Mouse (Mus musculus): ENCODE measurements around the gene Calml4.
A peak's percentile ranks its signal among the peaks of the same experiment; 100 is the strongest.
"Not testable (repeated sequence)": the region's sequence is repeated elsewhere in the genome, so short reads cannot be mapped to it uniquely, and the experiment has no call there.

The Calml4 gene

GRCm38 (mm10) chr9:62857719-62858261, at the start of gene Calml4:
Gene Calml4, plus strand, starts transcription at chr9:62858080.
- DNase-seq (ENCODE audit: low read depth, low spot score), result no peak

DNA sequence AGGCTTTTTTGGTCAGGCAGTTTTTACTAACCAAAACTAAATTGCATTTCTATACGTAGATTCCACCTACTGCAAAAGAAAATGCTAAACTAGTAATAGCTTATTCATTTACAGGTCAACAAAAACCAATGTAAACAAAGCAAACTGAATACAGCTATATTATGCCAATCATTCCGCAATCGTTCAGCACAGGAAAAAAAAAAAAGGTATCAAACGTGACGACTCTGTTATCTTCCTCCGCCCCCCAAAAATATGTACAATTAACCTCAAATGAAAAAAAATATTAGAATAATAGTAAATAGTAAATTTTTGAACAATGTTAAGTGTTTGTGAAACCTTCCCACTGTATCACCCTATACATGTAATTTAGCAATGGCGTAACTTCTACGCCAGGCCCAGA, 47.8 kb upstream of the Calml4 start:
- DNase-seq (ENCODE audit: low read depth, low spot score), result no peak

- no peak for DNase-seq (ENCODE audit: low read depth, low spot score)
Measured at GRCm38 (mm10) chr9:62810543-62811515, 47.1 kb upstream of the Calml4 start.

DNA sequence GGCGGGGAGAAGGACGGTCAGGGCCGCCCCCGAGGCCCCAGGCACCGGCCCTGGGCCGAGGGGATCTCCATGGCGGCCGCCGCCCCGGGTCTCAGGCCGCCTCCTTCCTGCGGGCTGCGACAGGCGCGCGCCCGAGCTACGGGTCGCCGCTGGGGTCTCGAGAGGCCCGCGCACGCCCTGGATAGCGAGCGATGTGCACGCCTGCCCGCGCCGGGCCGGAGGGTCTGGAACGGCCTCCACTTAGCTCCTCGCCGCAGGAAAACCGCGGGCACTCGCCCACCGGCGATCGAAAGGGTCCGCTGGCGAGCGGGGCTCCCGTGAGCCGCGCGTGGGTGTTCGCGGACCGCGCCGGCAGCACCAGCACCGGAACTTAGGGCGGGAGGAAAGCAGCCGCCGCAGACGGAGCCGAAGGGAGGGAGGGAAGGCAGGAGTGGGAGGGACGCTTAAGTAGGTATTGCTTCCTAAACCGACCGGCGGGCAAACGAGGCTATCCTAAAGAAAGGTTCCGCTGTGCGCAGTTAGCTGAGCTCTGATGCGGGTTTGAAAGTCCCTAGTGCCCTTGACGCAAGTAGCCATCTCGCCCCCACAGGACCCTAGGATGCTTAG, 46.3 kb upstream of the Calml4 start, which contains the start of gene Fem1b:
Gene Fem1b (minus strand): TSS at position 419 of the 606 bp plus-strand sequence.
- DNase-seq (ENCODE audit: low read depth, low spot score), result peak; percentile 87

DNA sequence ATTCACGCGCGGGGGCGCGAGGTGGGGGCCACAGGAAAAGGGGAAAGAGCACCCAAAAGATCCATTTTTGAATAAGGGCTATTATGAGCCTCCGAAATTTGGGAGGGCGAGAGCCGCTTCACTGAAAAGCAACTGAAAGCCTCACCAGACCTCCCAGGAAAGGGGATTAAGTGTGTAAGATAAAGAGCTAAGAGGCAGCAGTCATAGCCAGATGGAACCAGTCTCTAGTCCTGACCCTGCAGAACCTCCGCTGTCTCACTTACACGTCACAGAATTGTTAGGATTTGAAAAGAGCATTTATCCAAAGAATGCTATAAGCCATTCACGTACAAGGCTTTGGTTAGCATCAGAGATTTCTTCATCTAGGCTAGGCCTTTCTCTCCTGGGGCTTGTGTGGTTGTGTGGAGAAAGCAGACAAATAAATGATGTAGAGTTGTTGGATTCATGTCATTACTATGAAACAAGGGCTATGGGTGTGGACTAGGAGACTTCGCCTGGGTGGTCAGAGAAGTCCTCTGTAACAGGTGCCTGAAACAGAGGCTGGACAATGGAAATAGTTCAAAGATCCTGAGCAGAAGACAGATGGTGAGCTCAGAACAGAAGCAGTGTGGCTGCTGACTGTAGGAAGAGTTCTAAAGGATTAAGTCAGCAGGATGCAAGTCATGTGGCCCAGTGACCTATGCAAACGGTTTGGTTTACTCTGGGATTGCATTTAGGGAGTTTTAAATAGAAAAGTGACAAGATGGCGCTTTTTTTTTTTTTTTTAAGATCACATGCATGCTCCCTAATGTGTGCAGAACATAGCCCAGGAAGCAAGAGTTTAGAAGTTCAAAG, 45.4 kb upstream of the Calml4 start:
- DNase-seq (ENCODE audit: low read depth, low spot score), result peak; percentile 70

- DNase-seq (ENCODE audit: low read depth, low spot score), result no peak
Measured at GRCm38 (mm10) chr9:62814751-62815150, 43.1 kb upstream of the Calml4 start.

- no peak for DNase-seq (ENCODE audit: low read depth, low spot score)
Measured at GRCm38 (mm10) chr9:62816323-62817098, 41.4 kb upstream of the Calml4 start.

- no peak for DNase-seq (ENCODE audit: low read depth, low spot score)
Measured at GRCm38 (mm10) chr9:62817099-62817571, 40.7 kb upstream of the Calml4 start.

DNA sequence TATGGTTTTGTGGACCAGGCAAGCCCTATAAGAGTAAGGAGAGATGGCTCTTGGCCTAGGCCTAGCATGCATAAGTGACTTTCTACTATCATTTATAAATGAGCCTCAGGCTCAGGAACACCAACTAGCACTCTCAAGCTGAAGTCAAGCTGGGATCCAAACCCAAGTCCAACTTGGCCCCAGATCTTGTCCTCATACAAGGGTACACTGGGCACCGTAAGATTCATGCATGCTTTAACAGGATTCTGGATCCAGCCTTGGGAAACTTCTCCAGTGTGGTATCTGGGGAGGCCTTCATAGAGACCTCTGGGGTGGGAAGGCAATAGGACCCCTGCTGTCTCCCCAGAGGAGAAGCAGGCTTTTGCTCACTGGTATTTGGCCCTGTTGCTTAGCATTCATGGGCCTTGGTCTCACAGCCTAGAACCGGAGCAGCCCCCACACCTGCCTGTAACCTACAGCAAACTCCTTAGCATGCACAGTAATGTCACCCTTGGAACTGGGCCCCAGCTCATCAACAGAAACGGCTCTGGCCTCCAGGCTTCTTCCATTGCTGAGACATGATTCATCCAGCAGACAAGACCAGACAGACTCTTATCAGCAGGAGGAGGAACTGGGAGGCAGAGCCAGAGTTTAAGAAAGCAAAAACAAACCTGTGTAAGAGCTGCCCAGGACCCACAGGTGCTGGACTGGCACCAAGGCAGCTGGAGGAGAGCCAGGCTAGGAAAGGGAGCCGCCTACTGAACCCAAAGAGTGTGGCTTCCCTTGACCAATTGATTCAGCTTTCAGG, 39.9 kb upstream of the Calml4 start:
- DNase-seq (ENCODE audit: low read depth, low spot score), result no peak

GRCm38 (mm10) chr9:62819494-62819893, 38.4 kb upstream of the Calml4 start:
- no peak for DNase-seq (ENCODE audit: low read depth, low spot score)

- not testable (repeated sequence) for DNase-seq (ENCODE audit: low read depth, low spot score)
Measured at GRCm38 (mm10) chr9:62819910-62820309, 38.0 kb upstream of the Calml4 start.

DNA sequence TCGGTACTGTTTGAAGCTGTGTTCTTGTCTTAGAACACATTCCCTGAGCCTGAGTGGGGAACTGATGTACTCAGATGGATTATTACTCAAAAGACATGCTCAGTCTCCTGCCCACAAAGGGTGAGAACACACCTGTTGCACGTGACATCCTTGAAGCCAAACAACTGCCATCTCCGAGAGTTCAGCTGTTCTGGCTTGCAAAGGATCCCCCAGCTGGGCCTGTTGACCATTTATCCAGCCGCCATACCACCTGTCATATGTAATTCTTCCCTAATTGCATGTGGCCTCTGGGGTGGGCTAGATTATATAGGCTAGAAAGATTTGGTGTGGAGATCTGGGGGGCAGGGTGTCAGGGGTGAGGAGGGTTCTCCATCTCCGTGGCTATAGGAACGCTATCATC, 37.1 kb upstream of the Calml4 start:
- DNase-seq (ENCODE audit: low read depth, low spot score), result no peak

DNA sequence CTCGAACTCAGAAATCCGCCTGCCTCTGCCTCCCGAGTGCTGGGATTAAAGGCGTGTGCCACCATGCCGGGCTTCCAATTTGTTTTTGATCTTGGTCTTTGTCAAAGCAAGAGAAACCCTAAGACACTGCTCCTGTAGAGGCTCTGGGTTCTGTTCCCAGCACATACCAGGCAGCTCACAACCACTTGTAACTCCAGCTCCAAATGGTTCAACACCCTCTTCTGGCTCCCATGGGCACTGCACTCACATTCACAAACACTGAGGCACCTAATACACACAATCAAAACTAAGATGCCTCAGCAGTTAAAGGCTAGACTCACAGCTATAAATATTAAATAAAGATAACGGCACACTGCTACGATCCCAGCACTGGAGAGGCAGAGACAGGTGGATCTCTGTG, 36.1 kb upstream of the Calml4 start:
- no peak for DNase-seq (ENCODE audit: low read depth, low spot score)

- no peak for DNase-seq (ENCODE audit: low read depth, low spot score)
Measured at GRCm38 (mm10) chr9:62825791-62826393, 32.0 kb upstream of the Calml4 start.

- DNase-seq (ENCODE audit: low read depth, low spot score), result no peak
Measured at GRCm38 (mm10) chr9:62826456-62826855, 31.4 kb upstream of the Calml4 start.

GRCm38 (mm10) chr9:62827939-62828652, 29.8 kb upstream of the Calml4 start:
- DNase-seq (ENCODE audit: low read depth, low spot score), result no peak

GRCm38 (mm10) chr9:62828662-62829086, 29.2 kb upstream of the Calml4 start:
- DNase-seq (ENCODE audit: low read depth, low spot score), result peak; percentile 79

DNA sequence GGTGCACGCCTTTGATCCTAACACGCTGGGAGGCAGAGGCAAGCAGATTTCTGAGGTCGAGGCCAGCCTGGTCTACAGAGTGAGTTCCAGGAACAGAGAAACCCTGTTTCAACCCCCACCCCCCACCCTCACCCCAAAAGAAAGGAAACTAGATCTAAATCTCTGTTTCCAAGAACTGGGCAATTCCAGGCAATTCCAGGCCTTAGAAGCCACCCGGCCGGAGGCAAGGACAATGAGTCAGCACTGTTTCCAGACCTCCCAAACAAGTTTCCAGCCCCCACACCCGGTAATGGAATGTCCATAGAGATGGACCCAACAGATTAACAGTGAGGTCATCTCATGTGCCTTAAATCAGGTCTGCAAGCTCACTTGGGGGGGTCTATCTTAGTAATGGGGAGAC, 28.0 kb upstream of the Calml4 start:
- DNase-seq (ENCODE audit: low read depth, low spot score), result no peak

DNA sequence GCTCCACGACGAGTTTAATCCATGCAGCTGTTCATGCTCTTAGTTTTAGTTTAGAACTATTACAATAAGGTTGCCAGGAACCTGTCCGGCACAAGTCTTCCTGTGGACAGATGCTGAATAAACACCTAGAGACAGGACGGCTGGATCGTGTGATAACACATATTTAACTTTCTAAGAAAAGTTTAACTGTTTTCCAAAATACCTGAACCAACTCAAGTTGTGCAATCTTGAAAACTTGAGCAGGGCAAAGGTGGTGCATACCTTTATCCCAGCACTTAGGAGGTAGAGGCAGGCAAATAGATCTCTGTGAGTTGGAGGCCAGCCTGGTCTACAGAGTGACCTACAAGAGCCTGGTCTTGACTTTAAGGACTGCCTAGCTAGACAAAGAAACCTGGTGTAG, 23.0 kb upstream of the Calml4 start:
- no peak for DNase-seq (ENCODE audit: low read depth, low spot score)

Measured in retina, adult 2 months (tissue).